Mouse (Mus musculus) thymus, adult 2 months (tissue): ENCODE results near the gene Hsf4.

ENCODE experiments used
- CTCF ChIP-seq: fragments of 200-500 bp; IDR thresholded peaks from 2 replicates; pipeline ENCODE4 v1.5.1; 2012; ENCODE audit warnings: mild to moderate bottlenecking, control low read depth, low read length, moderate library complexity, borderline replicate concordance; ENCODE audit not compliant: control insufficient read depth, poor library complexity, insufficient read depth; ENCODE audit errors: extremely low read depth
- POLR2A ChIP-seq: fragments of 200-500 bp; IDR thresholded peaks from 2 replicates; pipeline ENCODE4 v1.6.1; 2012; ENCODE audit warnings: mild to moderate bottlenecking, low read length, control low read depth, moderate library complexity; ENCODE audit not compliant: control insufficient read depth, poor library complexity, insufficient read depth; ENCODE audit errors: extremely low read depth

GRCm38 (mm10) chr8:105293405-105293804 is 23.8 kb downstream of the Hsf4 start:
- TF ChIP-seq CTCF (no peak), POLR2A (no peak)
